Mouse (Mus musculus): Measurements from ENCODE around the gene Mier1.

Mier1 gene

GRCm38 (mm10) chr4:103171256-103171655 is 57.1 kb downstream of the Mier1 start:
- no peak for DNase-seq

DNA sequence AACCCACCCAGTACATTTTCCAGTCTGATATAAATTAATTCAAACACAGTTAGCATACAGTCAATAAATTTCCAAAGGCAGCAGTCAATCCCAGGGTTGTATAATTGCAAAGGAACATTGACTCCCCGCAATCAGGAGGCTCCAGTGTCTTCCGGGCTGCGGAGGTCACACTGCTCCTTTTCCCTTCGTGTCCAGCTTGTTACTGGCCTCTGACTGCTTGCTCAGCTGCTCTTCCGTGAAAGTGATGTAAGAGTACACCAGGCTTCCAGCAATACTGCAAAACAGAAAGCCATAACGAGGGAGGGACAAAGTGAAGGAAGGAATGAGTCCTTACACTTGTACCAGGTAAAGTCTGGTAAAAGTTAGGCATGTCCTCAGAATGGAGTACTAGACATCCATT is 59.3 kb downstream of the Mier1 start:
- DNase-seq, result no peak

DNA sequence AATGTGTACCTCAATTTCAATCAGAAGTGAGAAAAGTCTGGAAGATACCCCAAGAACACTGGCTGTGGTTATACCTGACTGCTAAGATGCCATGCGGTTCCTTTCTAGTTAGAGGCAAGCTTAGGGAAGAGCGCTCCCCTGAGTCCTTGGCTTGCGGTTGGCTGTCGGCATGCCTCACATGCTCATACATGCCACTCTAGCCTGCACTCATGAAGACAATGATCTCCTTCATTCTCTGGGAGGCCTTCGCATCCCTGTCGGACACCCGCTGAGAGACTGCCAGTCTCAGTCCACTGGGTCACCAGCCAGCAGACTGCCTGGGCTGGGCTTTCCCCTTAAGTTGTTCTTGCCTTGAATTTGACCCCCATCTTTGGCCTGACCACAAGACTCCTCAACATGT is 59.8 kb downstream of the Mier1 start:
- no peak for DNase-seq

- DNase-seq, result no peak
Measured at GRCm38 (mm10) chr4:103177681-103178080, 63.5 kb downstream of the Mier1 start.

DNA sequence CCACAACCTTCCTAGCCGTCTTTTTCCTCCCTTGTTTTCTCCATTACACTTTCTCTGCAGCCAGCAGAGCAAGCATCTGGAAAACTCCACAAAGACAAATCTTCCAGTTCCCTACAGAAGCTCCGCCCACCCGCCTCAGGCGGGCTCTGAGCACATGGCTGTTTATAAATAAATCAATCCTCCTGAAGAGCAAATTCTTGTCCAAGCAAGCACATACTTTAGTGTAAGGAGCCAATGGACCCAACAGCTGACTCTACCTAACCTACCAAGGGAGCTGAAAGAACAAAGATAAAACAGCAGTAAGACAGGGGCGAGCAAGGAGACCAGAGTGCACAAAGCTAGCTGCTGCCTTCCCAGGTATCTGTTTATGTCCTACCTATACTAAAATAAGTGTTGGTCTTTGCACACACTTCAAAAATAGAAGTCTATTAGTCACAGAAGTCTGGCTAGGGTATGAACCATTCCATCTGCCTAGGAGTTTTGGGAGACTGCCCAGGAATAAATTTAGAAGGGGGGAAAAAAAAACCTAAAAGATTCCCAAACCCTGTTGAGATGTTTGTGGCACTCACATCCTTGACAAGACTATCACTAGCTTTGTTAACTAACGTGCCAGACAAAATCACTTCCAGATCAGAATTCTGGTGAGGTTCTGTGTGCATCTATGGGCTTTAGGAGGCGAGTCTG is 64.6 kb downstream of the Mier1 start:
- no peak for DNase-seq

DNA sequence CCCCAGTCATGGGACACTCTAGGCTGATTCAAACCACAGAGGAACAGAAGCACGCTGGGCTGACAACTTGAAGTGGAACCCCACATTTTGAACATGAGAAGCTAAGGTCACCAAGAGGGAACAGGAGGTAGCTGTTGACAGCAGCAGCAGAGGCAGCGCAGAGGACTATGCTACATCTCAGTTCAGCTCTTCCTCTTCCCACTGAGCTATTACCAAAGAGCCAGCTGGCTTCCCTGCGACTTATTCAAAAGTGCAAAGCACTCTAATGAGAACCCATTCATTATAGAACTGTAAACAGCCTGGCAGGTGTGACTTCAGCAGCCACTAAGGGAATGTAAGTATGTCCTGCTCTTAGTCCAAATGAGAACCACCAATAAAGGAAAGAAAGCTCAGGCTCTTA is 65.4 kb downstream of the Mier1 start:
- DNase-seq, result no peak

- DNase-seq, result no peak
Measured at GRCm38 (mm10) chr4:103180300-103180888, 66.2 kb downstream of the Mier1 start.

DNA sequence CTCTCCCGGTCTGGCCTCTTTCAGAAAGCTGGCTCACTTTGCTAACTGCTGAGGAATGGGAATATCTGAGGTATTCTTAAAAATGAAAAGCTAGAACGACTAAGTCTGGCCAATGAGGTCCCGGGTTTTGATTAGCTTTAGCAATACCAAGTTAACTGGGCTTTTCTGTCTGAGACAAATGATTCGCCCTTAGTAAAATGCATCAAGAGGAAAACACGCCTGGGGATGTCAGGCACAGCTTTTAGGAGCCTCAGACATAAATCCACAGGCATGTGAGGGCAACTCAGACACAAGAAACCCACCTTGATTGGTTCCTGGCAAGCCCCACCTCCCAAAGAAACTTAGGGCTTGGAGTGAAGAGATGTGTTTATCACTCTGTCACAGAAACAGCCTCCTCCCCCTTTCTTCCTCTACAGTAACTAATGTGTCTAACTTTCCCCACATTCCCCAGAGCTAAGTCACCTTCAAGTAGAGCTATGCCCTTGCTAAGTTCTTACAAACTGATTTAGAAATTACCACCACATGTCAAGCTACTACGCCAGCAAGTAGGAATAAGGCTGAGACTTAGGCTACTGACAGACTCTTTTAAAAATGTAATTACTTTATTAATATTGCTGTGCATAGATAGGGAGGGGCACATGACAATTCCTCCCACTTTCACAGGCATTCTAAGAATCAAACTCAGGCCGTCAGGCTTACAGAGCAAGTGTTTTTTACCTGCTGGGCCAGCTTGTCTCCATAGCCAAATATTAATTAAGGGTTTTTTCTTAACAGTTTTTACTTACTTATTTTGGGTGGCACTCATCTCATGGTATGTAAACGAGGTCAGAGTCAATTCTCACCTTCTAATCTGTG is 74.8 kb downstream of the Mier1 start:
- DNase-seq, result no peak

- no peak for DNase-seq
Measured at GRCm38 (mm10) chr4:103192421-103192820, 78.2 kb downstream of the Mier1 start.

GRCm38 (mm10) chr4:103197401-103197800 is 83.2 kb downstream of the Mier1 start:
- no peak for DNase-seq

- no peak for DNase-seq
Measured at GRCm38 (mm10) chr4:103199086-103199485, 84.9 kb downstream of the Mier1 start.

DNA sequence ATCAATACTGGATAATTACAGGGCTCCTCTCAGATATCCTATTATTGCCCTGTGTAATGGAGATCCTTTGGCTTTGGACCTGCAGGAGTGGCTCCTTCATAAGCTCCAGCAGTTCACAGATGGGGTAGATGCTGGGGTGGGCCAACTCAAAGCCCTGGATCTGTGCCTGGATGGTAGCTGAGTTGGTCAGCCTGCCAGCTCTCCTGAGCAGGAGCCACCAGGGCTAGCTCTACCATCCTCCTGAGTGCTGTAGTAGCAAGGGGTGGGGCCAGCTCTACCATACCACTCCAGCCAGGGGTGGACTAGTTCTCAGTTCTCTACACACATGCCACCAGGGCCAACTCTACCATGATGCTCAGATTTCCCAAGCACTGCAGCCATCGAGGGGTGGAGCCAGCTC is 85.9 kb downstream of the Mier1 start:
- DNase-seq, result no peak

- no peak for DNase-seq
Measured at GRCm38 (mm10) chr4:103203646-103204045, 89.5 kb downstream of the Mier1 start.

DNA sequence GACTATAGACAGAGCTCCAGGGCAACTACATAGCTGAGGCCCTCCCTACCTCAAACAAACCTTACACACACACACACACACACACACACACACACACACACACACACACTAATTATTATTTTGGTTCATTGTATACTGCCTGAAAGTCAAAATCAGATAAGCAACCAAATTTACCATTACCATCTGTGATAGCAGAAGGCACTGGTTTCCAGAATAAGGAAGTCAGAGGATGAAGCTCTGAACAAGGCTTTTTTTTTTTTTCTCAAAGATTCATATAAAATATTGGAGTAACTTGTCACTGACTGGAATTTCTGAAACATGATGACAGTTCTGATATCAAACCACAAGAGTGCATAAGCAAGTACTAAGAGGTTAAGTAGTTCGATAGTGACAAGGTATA is 94.4 kb downstream of the Mier1 start:
- no peak for DNase-seq

DNA sequence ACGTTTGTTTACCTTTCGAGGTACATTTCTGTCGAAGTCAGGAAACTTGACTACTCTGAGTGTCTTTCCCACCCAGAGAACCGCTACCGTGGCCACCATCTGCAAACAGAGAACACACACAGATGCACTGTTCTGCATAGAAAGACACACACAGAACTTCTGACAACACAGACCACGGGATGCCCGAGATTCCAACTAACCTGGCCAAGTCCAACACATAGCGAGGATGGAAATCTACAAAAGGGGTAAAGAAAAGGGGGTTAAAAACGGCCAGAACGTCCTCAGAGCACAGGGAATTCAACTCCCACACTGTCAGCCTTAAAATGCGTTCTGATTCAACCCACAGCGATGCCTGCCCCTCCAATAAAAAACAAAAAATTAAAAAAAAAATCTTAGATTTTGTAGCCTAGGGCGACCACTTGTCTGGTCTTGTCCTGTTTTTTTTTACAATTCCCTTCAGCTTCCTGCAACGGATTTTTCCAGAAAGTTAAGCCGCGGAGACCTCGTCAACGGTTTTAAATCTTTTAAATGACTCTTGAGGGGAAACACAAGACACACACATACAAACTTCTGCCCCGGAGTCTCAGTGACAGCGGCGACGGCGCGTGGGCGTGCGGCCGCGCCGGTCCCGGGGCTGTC is 99.8 kb downstream of the Mier1 start:
- DNase-seq, result no peak

- DNase-seq, result peak; percentile 79
Measured at GRCm38 (mm10) chr4:103214498-103214924, 100.3 kb downstream of the Mier1 start.
